Mouse (Mus musculus) hindbrain, embryonic 11.5 days (tissue): ENCODE data around the gene 3110040M04Rik. TPM values are rescaled to one million over a fixed set of nuclear protein-coding genes. Genes with fewer than 3 reads are reported as not detected.

Source experiments
- ATAC-seq: fragments of 200-750 bp; cut with Nextera tagmentation; 2 replicates; pipeline ENCODE4 v1.8.0; 2017; ENCODE audit warnings: mild to moderate bottlenecking, moderate TSS enrichment, moderate library complexity; ENCODE audit not compliant: low FRiP score
- DNase-seq: peaks from one replicate; pipeline ENCODE4 v3.0.0-alpha.2; 2015; ENCODE audit warnings: low spot score
- H3K27ac ChIP-seq: fragments of 300-500 bp; sonication (generic); 2 replicates; pipeline ENCODE4 v1.5.1; 2014; ENCODE audit warnings: mild to moderate bottlenecking, low read depth, low read length
- H3K27me3 ChIP-seq: fragments of 300-500 bp; sonication (generic); 2 replicates; pipeline ENCODE4 v1.6.1; 2014; ENCODE audit warnings: mild to moderate bottlenecking, low read length, moderate library complexity, mixed read lengths; ENCODE audit not compliant: control insufficient read depth, insufficient read depth
- H3K36me3 ChIP-seq: fragments of 300-500 bp; sonication (generic); 2 replicates; pipeline ENCODE4 v1.6.1; 2014; ENCODE audit warnings: mild to moderate bottlenecking, low read length, moderate library complexity, mixed read lengths; ENCODE audit not compliant: control insufficient read depth, insufficient read depth
- H3K4me1 ChIP-seq: fragments of 300-500 bp; sonication (generic); replicated peaks from 2 replicates; pipeline ENCODE4 v1.6.1; 2014; ENCODE audit warnings: low read length, mixed read lengths; ENCODE audit not compliant: control insufficient read depth, insufficient read depth
- H3K4me2 ChIP-seq: fragments of 300-500 bp; sonication (generic); replicated peaks from 2 replicates; pipeline ENCODE4 v1.6.1; 2014; ENCODE audit warnings: mild to moderate bottlenecking, low read depth, low read length
- H3K4me3 ChIP-seq: fragments of 300-500 bp; sonication (generic); 2 replicates; pipeline ENCODE4 v1.5.1; 2014; ENCODE audit warnings: low read depth, low read length
- H3K9ac ChIP-seq: fragments of 300-500 bp; sonication (generic); 2 replicates; pipeline ENCODE4 v1.6.1; 2014; ENCODE audit warnings: low read depth, low read length
- H3K9me3 ChIP-seq: fragments of 300-500 bp; sonication (generic); 2 replicates; pipeline ENCODE4 v1.6.1; 2016; ENCODE audit warnings: low read length; ENCODE audit not compliant: control insufficient read depth
- WGBS: fragments of 180-500 bp; shearing (Covaris S2); extraction: QIAGEN DNeasy Blood & Tissue Kit; methylation state at CpG from one replicate; pipeline ENCODE4 v1.1.7; 2014; 5-methylcytosine and 5-hydroxymethylcytosine counted together
- polyA plus RNA-seq: library from polyadenylated mRNA; unstranded; fragments of >200 nt; fragmentation: Nextera tagmentation; extraction: Ambion mirVana; gene quantifications from 2 replicates; pipeline ENCODE4 v1.2.1, GENCODE M21; 2014

Gene 3110040M04Rik
- polyA plus RNA-seq, 1 experiment from 2014 or later = 0.57 TPM

GRCm38 (mm10) chr1:151236141-151236930 lies 32.4 kb downstream of the 3110040M04Rik start:
- Histone ChIP-seq H3K4me2 (no peak overlapping the region), H3K9ac (no peak overlapping the region), H3K9me3 (no peaks in the 10 kb centered on the region), H3K27ac (no peak overlapping the region), H3K4me1 (no peaks in the 10 kb centered on the region), H3K27me3 (no peaks in the 10 kb centered on the region), H3K36me3 (no peaks in the 10 kb centered on the region), H3K4me3 (no peak overlapping the region)
- DNase-seq (no peak), ATAC-seq (no peak)
- 79% methylated on average over 13 of the region's 13 CpGs for WGBS

GRCm38 (mm10) chr1:151237780-151238179 lies 33.9 kb downstream of the 3110040M04Rik start:
- H3K27ac ChIP-seq = no peak overlapping the region

GRCm38 (mm10) chr1:151243332-151243731 lies 39.4 kb downstream of the 3110040M04Rik start:
- no peak for DNase-seq
- Histone ChIP-seq H3K27me3 (no peaks in the 10 kb centered on the region), H3K9ac (no peak overlapping the region), H3K4me2 (no peak overlapping the region), H3K4me3 (no peak overlapping the region), H3K36me3 (no peaks in the 10 kb centered on the region), H3K9me3 (no peaks in the 10 kb centered on the region), H3K4me1 (no peaks in the 10 kb centered on the region), H3K27ac (no peak overlapping the region)
- no peak for ATAC-seq
- 88% methylated on average over 4 of the region's 4 CpGs for WGBS

More at GRCm38 (mm10) chr1:151237780-151238179, 33.9 kb downstream of the 3110040M04Rik start:
- no peak for DNase-seq
- Histone ChIP-seq H3K4me1 (no peaks in the 10 kb centered on the region), H3K4me2 (no peak overlapping the region), H3K9me3 (no peaks in the 10 kb centered on the region), H3K36me3 (no peaks in the 10 kb centered on the region), H3K9ac (no peak overlapping the region), H3K27me3 (no peaks in the 10 kb centered on the region), H3K4me3 (no peak overlapping the region)
- 81% methylated on average over 3 of the region's 3 CpGs for WGBS
- ATAC-seq = no peak

GRCm38 (mm10) chr1:151244013-151244412 lies 40.1 kb downstream of the 3110040M04Rik start:
- no peak overlapping the region for H3K4me2 ChIP-seq
- H3K4me3 ChIP-seq = no peak overlapping the region
- H3K9ac ChIP-seq = no peak overlapping the region
- DNase-seq (no peak), ATAC-seq (no peak)
- 89% methylated on average over 5 of the region's 5 CpGs for WGBS
- H3K27me3 ChIP-seq = no peaks in the 10 kb centered on the region
- H3K27ac ChIP-seq = no peak overlapping the region
- no peaks in the 10 kb centered on the region for H3K9me3 ChIP-seq
- no peaks in the 10 kb centered on the region for H3K36me3 ChIP-seq
- no peaks in the 10 kb centered on the region for H3K4me1 ChIP-seq

- ATAC-seq = no peak
- no peaks in the 10 kb centered on the region for H3K4me1 ChIP-seq
- H3K36me3 ChIP-seq = no peaks in the 10 kb centered on the region
- no peak overlapping the region for H3K4me3 ChIP-seq
- H3K9ac ChIP-seq = no peak overlapping the region
- 87% methylated on average over 4 of the region's 4 CpGs for WGBS
- H3K9me3 ChIP-seq = no peaks in the 10 kb centered on the region
- no peak for DNase-seq
- H3K4me2 ChIP-seq = no peak overlapping the region
- H3K27ac ChIP-seq = no peak overlapping the region
- H3K27me3 ChIP-seq = no peaks in the 10 kb centered on the region
These were observed 40.8 kb downstream of the 3110040M04Rik start for GRCm38 (mm10) chr1:151244761-151245160.

GRCm38 (mm10) chr1:151245165-151245564 lies 41.2 kb downstream of the 3110040M04Rik start:
- ATAC-seq (no peak), DNase-seq (no peak)
- Histone ChIP-seq H3K4me3 (no peak overlapping the region), H3K4me2 (no peak overlapping the region), H3K27ac (no peak overlapping the region), H3K9ac (no peak overlapping the region), H3K9me3 (no peaks in the 10 kb centered on the region), H3K27me3 (no peaks in the 10 kb centered on the region), H3K36me3 (no peaks in the 10 kb centered on the region), H3K4me1 (no peaks in the 10 kb centered on the region)
- WGBS = 88% methylated on average over 10 of the region's 10 CpGs

GRCm38 (mm10) chr1:151245846-151246245 lies 41.9 kb downstream of the 3110040M04Rik start:
- Histone ChIP-seq H3K4me2 (no peak overlapping the region), H3K9me3 (no peaks in the 10 kb centered on the region), H3K36me3 (no peaks in the 10 kb centered on the region), H3K27ac (no peak overlapping the region), H3K9ac (no peak overlapping the region), H3K4me3 (no peak overlapping the region), H3K27me3 (no peaks in the 10 kb centered on the region), H3K4me1 (no peaks in the 10 kb centered on the region)
- ATAC-seq (no peak), DNase-seq (no peak)
- WGBS = 68% methylated on average over 2 of the region's 2 CpGs

GRCm38 (mm10) chr1:151250109-151250508 lies 46.2 kb downstream of the 3110040M04Rik start:
- no peak for DNase-seq
- H3K27me3 ChIP-seq = no peaks in the 10 kb centered on the region; the same call in 1 of the 2 replicates
- no peaks in the 10 kb centered on the region for H3K9me3 ChIP-seq
- ATAC-seq = no peak
- no peaks in the 10 kb centered on the region for H3K4me1 ChIP-seq
- no peaks in the 10 kb centered on the region for H3K36me3 ChIP-seq
- no peak overlapping the region for H3K4me2 ChIP-seq
- no peak overlapping the region for H3K4me3 ChIP-seq
- 93% methylated on average over 3 of the region's 3 CpGs for WGBS
- H3K9ac ChIP-seq = no peak overlapping the region
- no peak overlapping the region for H3K27ac ChIP-seq

GRCm38 (mm10) chr1:151250529-151251193 lies 46.7 kb downstream of the 3110040M04Rik start:
- DNase-seq = peak; percentile 16
- Histone ChIP-seq H3K27me3 (no peaks in the 10 kb centered on the region; the same call in 1 of the 2 replicates), H3K27ac (no peak overlapping the region), H3K9me3 (no peaks in the 10 kb centered on the region), H3K4me1 (no peaks in the 10 kb centered on the region), H3K36me3 (no peaks in the 10 kb centered on the region), H3K4me3 (no peak overlapping the region), H3K9ac (no peak overlapping the region), H3K4me2 (no peak overlapping the region)
- peak; percentile 72 for ATAC-seq
- 56% methylated on average over 18 of the region's 18 CpGs for WGBS
